Mouse (Mus musculus) E14TG2a.4 (cell line): ENCODE data around the gene Fcer1g.

Experiments
- H3K27me3 ChIP-seq: 2 replicates; pipeline ENCODE4 v1.6.1; 2014; ENCODE audit warnings: low read length, control low read depth; ENCODE audit not compliant: insufficient read depth
- H3K36me3 ChIP-seq: 2 replicates; pipeline ENCODE4 v1.6.1; 2014; ENCODE audit warnings: low read length, control low read depth; ENCODE audit not compliant: insufficient read depth
- H3K4me1 ChIP-seq: replicated peaks from 2 replicates; pipeline ENCODE4 v1.6.1; 2014; ENCODE audit warnings: low read depth, low read length, control low read depth
- H3K4me3 ChIP-seq: replicated peaks from 2 replicates; pipeline ENCODE4 v1.5.1; 2014; ENCODE audit warnings: mild to moderate bottlenecking, low read length
- H3K9me3 ChIP-seq: 2 replicates; pipeline ENCODE4 v1.6.1; 2014; ENCODE audit warnings: low read length, control low read depth
- CTCF ChIP-seq: conservative IDR thresholded peaks from 2 replicates; pipeline ENCODE4 v1.5.1; 2014; ENCODE audit warnings: low read length
- NANOG ChIP-seq: IDR thresholded peaks from 2 replicates; pipeline ENCODE4 v1.6.1; 2014; ENCODE audit warnings: borderline replicate concordance, low read length, mixed read lengths
- POU5F1 ChIP-seq: IDR thresholded peaks from 2 replicates; pipeline ENCODE4 v1.6.1; 2014; ENCODE audit warnings: low read length, borderline replicate concordance

Fcer1g gene

DNA sequence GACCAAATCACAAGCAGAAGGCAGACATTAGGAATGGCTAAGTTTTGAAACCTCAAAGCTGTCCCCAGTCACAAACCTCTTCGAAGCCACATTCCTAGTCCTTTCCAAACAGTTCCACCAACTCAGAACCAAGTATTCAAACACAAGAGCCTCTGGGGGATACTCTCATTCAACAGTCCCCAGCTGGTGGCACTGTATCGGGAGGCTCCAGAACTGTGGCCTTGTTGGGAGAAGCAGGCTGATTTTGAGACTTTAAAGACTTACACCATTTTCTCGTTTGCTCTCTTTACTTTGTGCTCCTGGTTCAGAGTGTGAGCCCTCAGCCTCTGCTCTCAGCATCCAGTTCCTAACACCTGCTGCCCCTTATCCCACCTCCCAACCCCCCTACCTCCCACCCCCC is 51.1 kb downstream of the Fcer1g start:
- TF ChIP-seq NANOG (no peak), POU5F1 (no peak), CTCF (no peak)
- H3K4me3 ChIP-seq: no peak overlapping the region
- no peaks in the 10 kb centered on the region for H3K9me3 ChIP-seq
- peaks cover 30% of the 10 kb centered on the region for H3K4me1 ChIP-seq
- H3K27me3 ChIP-seq: peaks cover 6% of the 10 kb centered on the region; the same call in 1 of the 2 replicates
- no peaks in the 10 kb centered on the region for H3K36me3 ChIP-seq
